Mouse (Mus musculus) spleen, adult 12 weeks (tissue): ENCODE measurements around the gene Tbx10.

ENCODE experiments used
- DNase-seq: peaks from one replicate; pipeline ENCODE4 v3.0.0; 2022; ENCODE audit warnings: low spot score

The Tbx10 gene

DNA sequence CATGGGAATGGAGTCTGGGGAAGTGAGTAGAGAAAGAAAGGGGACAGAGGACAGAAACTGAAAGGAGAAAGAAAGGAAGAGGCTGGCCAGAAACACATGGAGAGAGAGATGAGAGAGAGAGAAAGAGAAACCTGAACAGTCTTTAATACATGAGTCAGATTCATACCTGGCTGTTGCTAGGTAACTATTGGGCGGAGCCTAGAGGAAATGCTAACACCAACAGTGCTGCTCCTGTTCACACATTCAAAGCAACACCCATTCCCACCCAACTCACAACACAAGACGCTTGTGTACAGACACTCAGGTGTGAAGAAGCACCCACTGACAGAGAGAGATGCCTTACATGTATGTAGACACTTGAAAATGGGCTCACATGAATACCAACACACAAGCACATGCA, 16.7 kb upstream of the Tbx10 start:
- no peak for DNase-seq

DNA sequence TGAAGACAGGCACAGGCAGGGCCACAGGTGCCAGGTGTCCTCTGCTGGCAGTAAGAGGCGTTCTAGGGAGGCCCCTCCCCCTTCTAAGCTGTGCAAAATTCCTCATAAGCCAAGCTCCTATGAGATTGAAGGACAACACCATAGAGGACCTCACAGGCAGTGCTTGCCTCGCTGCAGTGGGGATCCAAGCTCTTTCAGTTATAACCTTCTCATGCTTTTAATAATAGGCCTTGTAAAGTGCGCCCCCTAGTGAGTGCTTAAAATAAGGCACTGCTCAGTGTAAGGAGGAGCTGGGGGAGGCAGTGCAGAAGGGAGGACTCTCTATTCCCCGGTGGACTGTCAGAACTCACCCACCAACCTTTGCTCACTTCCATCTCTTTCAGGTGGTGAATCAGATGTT, 12.2 kb upstream of the Tbx10 start:
- DNase-seq, result peak; percentile 71

DNA sequence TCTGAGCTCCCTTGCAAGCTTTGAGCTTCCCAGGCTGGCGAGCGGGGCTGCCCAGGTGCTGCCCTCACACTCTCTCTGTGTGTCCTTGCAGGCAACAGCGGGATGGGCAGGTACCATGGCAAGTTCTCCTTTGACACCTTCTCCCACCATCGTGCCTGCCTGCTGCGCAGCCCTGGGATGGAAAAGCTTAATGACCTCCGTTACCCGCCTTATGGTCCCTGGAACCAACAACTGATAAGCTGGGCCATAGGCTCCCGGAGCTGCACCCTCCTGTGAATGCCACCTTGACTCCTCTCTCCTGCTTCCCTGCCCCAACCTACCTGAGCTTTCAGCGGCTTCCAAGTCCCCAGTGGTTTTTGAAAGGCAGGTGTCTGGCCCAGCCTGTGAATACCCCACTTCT, 11.6 kb upstream of the Tbx10 start:
- DNase-seq, result no peak

DNA sequence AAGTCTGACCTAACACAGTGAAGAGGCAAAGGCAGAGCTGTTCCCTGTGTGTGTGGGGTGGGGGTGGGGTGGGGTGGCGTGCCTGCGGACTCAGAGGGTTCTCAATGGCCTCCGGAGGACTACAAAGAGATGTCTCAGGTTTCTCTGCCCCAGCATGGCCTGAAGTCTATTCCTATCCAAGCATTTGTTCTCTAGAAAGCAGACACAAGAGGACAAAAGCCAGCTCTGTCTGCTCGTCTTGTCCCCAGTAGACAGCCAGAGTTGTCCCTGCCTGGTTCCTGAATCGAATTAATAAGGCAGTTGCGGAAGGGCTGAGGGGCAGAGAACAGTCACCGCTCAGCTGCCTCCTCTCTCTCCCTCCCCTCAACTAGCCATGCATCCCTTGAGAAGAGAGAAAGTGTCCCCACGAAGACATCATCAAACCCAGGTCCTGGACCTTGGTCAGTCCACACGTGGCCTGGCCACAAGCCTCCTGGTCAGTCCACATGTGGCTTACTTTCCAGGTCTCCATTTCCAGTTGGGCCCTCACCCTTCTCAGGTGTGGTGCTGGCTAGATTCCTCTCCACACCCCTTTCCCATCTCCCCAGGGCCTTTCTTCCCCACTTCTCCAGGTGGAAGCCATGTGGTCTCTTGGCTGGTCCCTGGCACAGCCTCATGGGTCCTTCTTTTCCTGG, 8.9 kb upstream of the Tbx10 start:
- no peak for DNase-seq

DNA sequence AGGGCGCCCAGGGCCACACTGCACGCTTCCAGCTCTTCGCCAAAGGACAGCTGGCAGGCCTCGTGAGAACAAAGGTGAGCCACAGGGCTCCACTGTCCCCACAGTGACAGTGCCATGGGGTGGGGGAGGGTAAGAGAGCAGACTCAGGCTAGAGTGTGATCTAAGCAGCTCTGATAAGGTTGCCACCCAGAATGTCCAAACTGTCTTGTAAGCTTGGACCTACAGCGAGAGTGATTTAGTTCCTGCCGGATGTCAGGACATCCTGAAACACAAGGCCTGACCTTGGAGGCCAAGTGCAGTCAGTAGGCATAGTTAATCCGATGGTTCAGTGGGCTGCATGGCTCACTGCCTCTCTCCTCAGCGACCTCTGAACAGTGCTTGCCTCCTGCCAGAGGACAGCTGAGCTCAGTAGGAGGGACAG, 7.3 kb upstream of the Tbx10 start:
- DNase-seq, result no peak

DNA sequence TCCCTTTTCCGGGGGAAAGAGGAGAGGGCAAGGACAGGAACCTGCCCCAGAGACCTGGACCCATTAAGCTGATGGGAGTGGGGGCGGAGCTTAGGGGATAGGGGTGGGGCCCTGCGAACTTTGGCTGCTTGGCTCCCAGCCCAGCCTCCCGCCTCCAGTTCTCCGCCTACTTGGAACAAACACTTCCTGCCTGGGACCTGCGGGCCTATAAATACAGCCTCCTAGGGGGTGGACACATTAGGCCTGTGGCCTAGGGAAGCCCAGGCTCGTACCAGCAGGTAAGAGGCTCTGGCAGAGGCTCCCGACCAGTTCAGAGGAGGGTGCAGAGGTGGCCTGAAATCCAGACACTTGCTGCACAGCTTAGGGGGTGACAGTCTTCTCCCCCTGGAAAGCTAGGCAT, 6.2 kb upstream of the Tbx10 start, which contains the start of gene Acy3:
Gene Acy3, plus strand, starts transcription at position 237 of the 400 bp plus-strand sequence.
- DNase-seq, result peak; percentile 19

DNA sequence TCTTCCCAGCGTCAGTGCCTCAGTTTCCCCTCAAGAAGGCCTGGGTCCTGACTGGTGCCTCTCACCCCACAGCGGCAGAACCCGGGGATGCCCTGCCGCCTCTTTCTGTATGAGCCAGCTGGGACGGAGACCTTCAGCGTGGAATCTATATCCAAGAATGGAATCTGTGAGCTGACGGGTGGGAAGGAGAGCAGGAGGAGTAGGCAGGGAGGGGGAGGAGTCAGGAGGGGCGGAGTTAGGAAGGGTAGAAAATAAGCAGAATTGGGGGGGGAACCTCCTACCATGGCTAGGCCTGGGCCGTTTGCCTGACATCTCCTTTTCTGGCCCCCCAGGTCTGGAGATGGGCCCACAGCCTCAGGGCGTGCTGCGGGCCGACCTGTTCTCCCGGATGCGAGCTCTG, 4.5 kb upstream of the Tbx10 start:
- DNase-seq, result no peak

DNA sequence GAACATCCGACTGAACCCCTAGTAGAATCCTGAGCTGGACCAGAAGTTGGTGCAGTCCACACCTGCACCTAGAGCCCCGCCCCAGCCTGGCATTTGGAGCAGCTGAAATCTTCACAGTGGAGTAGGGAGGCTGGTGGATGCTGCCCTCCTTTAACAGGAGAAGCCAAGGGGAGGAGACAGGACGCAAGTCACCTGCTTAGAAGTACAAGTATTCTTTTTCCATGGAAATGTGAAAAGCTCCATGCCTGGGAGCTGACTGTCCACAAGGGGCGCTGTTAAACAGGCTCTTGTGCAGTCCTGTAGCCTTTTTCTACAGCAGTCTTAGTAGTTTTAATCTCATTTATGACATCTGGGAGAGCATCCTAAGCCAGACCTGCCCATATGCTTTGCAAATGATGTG, 3.8 kb upstream of the Tbx10 start:
- DNase-seq, result no peak

DNA sequence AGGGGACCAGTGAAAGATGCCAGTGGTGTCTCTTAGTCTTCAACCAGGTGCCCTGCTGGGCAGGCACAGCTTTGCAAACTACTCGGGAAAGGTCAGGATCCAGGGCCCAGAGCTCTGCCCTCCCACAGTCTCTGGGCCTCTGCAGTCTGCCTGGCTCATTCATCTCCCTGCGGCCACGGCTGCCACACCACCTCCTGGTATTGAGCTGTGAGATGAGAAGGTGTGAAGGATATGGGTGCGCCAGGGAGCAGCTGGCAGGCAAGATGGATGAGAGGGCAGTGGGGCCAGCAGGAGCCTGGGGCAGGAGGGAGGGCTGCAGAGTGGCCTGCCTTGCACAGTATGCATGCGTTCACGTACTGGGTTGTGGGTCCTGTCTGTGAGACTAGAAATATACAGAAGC, 1.7 kb upstream of the Tbx10 start:
- DNase-seq, result no peak

DNA sequence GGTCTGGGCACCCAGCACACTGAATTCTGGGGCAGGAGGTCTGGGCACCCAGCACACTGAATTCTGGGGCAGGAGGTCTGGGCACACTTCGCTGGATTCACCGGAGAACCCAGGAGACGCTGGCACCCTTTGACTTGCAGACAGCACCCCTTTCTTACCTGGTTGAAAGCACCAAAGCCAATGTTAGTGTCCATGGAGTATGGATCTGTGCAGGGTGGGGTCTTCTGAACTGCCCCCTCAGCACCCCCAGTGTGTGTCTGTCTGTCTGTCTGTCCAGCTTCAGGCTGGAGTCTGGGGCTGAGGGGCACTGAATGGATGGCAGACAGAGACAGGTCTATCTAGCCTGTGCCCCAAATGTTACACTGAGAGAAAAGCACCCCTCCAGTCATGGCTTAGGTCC, 990 bp upstream of the Tbx10 start:
- no peak for DNase-seq

DNA sequence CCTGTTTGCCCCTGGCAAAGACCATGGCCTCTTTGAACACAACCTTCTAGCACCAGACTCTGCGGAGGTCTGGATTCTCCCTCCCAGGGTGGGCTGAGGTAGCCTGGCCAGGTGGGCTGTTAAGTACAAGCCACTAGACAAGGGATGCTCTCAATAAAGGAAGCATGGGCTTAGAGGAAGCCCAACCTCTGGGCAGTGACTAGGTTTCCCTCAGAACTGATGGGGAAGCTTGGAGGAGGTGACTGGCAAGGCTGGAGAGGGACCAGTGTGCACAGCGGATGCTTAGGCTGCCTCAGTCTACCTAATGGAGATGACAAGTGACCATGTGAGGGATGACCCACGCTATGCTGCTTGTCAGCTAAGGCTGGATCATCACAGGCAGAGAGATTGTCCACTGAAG, 586 bp upstream of the Tbx10 start:
- no peak for DNase-seq

DNA sequence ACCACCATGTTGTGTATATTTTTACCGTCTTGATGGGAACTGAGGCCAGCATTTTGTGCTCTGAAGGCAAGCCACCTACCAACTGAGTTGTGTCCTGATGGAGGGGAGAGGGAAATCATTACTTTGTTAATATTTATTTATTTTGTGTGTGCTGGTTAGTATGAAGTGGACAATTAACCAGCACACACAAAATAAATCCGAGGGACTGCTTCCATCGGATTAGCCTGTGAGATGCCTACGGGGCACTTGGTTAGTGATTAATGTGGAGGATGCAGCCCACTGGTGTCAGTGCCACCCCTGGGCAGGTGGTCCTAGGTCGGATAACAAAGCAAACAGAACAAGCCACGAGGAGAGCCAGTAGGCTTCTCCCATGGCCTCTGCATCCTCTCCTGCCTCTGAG, 2.4 kb downstream of the Tbx10 start:
- no peak for DNase-seq

DNA sequence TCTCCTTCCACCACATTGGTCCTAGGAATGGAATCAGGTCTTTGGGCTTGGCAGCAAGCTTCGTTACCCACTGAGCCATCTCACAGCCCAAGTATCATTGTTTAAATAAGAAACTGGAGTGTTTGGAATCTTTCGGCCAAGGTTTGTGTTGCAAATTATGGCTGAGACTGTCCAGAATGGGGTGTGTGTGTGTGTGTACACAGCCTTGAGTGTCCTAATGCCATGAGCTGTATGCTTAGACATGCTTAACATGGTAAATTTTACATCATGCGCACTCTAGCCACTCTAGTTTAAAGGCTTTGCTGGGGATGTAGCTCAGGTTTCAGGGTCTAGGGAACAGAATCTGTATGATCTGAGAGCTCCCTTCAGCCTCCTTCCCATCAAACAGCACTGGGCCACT, 3.0 kb downstream of the Tbx10 start:
- DNase-seq, result no peak

DNA sequence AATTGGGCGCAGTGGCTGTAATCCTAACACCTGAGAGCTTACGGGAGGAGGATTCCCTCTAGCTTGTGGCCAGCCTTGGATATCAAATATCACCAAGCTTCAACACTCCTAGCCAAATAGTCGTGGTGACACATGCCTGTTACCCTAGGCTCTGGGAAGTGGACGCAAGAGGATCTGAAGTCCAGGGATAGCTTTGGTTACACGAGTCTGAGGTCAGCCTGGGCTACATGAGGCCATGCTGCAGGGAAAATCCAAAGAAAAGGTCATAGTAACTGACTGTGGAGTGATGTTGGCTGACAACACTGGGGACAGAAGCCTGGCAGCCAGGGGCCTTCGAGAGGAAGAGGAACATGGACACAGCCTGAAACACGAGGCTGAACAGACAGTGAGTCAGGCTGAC, 3.6 kb downstream of the Tbx10 start:
- no peak for DNase-seq

DNA sequence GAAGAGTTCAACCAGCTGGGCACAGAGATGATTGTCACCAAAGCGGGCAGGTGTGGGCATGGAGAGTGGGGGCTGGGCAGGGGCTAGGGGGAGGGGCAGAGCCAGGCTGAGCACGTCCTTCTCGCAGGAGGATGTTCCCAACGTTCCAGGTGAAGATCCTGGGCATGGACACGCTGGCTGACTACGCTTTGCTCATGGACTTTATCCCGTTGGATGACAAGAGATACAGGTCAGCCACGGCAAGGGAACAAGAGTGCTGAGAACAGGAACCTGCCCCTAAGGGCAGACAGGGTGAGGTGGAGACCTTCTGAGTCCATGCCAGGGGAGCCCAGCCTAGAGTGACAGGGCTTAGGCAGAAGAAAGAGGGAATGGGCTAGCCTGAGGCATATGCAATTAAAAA, 4.2 kb downstream of the Tbx10 start:
- no peak for DNase-seq

DNA sequence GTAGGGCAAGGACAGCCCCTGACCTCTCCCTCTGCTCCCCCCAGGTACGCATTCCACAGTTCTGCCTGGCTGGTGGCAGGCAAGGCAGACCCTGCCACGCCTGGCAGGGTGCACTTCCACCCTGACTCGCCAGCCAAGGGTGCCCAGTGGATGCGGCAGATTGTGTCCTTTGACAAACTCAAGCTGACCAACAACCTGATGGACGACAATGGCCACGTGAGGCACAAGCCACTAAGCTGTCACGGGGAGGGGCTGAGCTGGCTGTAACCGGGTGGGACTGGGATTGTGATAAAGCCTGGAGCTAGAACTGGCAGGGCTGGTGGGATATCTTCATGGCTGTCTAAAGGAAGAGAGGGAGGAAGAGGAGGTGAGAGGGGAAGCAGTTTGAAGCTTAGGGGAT, 4.7 kb downstream of the Tbx10 start:
- DNase-seq, result no peak

DNA sequence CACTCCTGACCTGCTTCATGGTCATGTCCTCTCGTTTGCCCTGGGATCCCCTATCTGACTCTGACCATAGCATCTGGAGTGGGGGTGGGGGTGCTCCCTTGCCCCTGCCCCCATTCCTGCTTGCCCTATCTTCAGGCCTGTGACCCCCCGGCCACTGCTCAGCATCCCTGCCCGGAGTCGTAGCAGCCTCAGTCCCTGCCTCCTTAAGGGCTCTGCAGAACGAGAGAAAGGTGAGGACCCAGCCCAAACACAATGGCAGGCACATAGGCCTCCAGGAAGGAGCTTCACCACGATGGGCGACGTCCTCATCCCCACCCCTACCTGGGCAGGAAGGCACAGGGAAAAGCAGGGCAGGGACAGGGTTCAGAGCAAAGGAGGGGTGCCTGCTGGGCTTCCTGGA, 5.8 kb downstream of the Tbx10 start:
- DNase-seq, result no peak

DNA sequence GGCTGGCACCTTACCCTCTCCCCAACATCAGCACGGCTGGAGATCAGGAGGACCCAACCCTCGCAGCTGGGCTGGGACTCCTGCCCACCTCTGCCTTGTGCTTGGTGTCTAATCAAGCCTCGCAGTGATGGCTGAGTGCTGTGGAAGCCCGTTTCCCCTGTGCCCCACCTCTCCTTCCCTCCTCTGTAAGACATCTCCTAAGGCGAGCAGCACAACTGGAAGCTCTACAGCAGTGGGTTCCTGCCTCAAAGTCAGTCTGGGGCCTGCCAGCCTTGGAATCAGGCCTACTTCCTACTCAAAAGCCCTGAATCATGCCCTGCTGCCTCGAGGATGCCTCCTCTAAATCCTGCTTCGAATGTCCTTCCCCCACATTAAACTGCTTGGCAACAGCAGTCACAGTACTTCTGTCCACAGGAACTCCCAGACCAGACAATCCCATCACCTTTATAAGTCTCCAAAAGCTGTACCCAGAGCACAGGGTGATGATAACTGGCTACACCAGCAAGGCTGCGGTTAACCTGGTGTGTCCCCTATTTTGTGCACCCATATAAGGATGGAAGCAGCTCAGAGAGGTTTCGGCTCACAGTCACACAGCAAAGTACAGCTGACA, 6.7 kb downstream of the Tbx10 start:
- no peak for DNase-seq

DNA sequence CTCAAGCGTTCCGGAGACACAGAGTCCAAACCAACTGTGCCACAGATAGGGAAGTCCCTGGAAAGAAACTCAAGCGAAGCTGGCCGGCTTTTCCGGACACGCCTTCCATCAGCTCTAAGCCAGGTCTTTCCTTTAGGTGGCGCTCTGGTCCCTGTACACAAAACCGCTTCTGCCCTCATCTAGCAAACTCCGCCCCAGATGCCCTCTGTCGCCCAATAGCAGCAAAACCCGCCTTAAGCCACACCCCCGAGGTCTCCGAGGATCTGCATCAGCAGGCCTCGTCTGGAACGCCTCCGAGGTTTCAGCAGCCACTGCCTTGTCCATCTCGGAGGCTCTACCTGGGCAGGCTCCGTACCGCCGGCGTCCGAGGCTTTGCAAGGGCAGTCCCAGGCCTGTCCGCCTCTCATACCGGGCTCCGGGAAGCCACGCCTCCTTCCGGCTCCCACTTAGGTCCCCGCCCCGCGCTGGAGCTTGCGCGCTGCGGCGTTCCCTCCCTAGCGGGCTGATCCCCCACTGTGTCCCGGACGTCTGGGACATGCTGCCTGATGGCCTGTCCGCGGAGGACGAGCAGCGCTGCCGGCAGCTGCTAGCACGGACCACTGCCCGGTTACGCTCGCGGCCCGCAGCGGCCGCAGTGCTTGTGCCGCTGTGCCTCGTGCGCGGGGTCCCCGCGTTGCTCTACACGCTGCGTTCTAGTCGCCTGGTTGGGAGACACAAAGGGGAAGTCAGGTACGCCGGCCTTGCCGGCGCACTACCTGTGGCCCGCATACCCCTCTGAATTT, 7.8 kb downstream of the Tbx10 start, which contains the start of the genes Nudt8 and Gm49405:
Gene Nudt8, plus strand, starts transcription at position 462 of the 782 bp plus-strand sequence.
Gene Gm49405, plus strand, starts transcription at position 508 of the 782 bp plus-strand sequence.
- DNase-seq, result peak; percentile 97

DNA sequence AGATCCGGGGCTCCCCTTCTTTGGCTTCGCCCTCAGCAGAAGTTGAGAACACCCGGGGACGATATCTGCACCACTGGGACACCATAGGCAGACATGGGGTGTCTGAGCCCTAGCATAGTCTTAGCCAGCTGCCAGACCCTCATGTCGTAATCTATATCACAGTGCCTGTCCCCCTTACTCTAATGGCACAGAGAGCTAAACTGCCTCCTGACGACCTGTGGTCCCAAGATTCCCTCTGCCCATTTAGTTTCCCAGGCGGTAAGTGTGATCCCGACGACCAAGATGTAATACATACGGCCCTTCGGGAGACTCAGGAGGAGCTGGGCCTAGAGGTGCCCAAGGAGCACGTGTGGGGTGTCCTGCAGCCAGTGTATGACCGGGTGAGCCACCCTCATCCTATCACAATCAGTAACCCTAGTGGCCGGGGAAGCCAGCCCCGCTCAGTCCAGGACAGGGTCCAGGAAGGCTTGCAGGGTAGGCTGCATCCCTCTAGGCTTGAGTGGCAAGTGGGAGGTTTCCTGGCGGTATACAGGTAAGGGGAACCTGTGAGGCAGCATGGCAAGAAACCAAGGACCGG, 8.5 kb downstream of the Tbx10 start:
- no peak for DNase-seq

DNA sequence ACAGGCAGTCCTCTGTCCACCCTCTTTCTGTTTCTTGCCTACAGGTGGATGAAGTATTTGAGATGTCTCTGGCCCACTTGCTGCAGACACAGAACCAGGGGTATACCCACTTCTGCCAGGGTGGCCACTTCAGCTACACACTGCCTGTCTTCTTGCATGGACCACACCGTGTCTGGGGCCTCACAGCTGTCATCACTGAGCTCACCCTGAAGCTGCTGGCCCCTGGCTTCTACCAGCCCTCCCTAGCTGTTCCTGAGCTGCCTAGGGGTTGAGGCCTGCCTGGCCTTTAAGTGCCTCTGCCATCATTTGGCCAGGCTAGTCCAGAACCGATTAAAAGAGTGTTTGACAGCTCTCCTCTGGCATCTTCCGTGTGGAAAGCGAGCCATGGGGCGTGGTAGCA, 9.2 kb downstream of the Tbx10 start:
- DNase-seq, result no peak

DNA sequence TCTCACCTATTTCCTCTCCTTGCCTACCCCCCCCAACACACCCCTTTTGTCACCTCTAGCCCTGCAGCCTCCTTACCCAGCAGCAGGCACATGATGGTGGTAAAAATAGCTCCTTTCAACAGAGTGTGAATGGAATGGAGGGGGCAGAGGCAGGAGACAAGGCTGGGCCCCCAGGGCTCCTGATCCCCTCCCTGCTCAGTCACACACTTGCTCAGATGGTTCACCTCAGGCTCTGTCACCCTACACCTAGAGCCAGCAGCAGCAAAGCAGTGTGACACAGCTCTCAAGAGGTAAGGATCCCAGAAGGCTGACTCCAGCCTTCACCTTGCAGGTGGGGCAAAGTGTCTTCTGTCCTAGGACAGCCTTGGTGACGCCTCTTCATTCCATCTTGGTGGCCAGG, 10.6 kb downstream of the Tbx10 start, which contains the start of gene Doc2g:
Gene Doc2g, plus strand, starts transcription at position 202 of the 400 bp plus-strand sequence.
- DNase-seq, result no peak

DNA sequence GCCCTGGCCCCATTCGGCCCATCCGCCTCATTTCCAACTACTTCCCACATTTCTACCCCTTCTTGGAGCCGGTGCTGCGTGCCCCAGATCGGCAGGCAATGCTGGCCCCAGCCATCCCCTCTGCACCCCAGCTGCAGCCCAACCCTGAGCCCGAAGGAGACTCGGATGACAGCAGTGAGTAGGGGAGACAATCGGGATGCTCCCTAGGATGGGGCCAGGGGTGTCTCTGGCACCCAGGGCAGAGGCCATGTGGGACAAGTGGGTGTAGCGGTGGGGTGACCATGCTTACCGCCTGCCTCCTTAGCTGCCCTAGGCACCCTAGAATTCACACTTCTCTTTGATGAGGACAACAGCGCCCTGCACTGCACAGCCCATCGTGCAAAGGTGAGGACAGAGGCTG, 11.1 kb downstream of the Tbx10 start:
- no peak for DNase-seq
